Mouse (Mus musculus): ENCODE results near the gene Znrf2. TPM values are rescaled to one million over a fixed set of nuclear protein-coding genes. Genes with fewer than 3 reads are reported as not detected.

The Znrf2 gene
- total and polyA plus RNA-seq, 3 experiments, result 16.1 to 21.3 TPM; not detected in 1

DNA sequence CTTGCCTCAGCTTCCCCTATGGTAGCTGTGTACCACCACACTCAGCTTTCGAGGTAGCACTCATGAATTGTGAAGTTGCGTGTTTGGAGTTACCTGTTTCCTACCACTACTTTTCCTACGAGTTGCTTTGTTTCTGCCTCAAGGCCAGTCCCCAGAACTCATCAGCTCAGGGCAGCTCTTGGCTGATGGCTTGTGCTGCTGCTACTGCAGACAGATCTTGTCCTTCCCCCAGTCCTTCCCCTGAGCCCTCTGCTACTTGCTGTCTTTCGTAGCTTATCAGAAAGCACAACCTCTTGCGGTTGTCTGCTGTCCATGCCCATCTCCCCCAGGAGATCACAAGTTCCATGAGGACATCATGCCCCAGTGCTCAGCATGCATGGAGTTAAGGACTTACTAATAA is 29.9 kb upstream of the Znrf2 start:
- peak; percentile 9 for DNase-seq (ENCODE audit: low read depth, low spot score)
- no peaks in the 10 kb centered on the region for H3K79me2 ChIP-seq (ENCODE audit: control insufficient read depth, insufficient read depth, low read length, poor library complexity)
- H3K27me3 ChIP-seq (ENCODE audit: control insufficient read depth in 1 of 2, insufficient read depth in 2 of 2, low read length in 2 of 2), result peaks cover 0 to 2% of the 10 kb centered on the region in 2 experiments; a peak in 2 of 4 replicates
- H3K9ac ChIP-seq (ENCODE audit: control insufficient read depth, low read depth, low read length, poor library complexity, severe bottlenecking), result no peak overlapping the region
- H3K36me3 ChIP-seq (ENCODE audit: control insufficient read depth in 1 of 2, insufficient read depth in 2 of 2, low read length in 2 of 2), result no peaks in the 10 kb centered on the region
- H3K4me3 ChIP-seq (ENCODE audit: control insufficient read depth in 1 of 2, insufficient read depth in 1 of 2, low read depth in 2 of 2, low read length in 2 of 2), result no peak overlapping the region
- no peak for TF ChIP-seq E2F4 (IDR thresholded peaks at IDR 0.05; ENCODE audit: borderline replicate concordance, low read depth, low read length)
- TF ChIP-seq MAFK (IDR thresholded peaks at IDR 0.05; ENCODE audit: borderline replicate concordance, low read depth, low read length), result no peak
- no peak for TF ChIP-seq RAD21 (IDR thresholded peaks at IDR 0.05; ENCODE audit: low read depth, low read length)
- no peak for TF ChIP-seq CTCF (IDR thresholded peaks at IDR 0.05 in 2 of 3, conservative IDR thresholded peaks at IDR 0.05 in 1 of 3; ENCODE audit: control insufficient read depth in 1 of 3, insufficient read depth in 1 of 3, low read depth in 2 of 3, low read length in 3 of 3, poor library complexity in 1 of 3, severe bottlenecking in 1 of 3)
- TF ChIP-seq MAZ (IDR thresholded peaks at IDR 0.05; ENCODE audit: low read depth, low read length), result no peak
- no peak for TF ChIP-seq MEF2A (IDR thresholded peaks at IDR 0.05; ENCODE audit: extremely low read depth, insufficient replicate concordance, low read depth, low read length, poor library complexity, severe bottlenecking)
- no peak for TF ChIP-seq SMC3 (IDR thresholded peaks at IDR 0.05; ENCODE audit: low read depth, low read length)
- TF ChIP-seq TBP (IDR thresholded peaks at IDR 0.05; ENCODE audit: low read depth, low read length), result no peak
- no peaks in the 10 kb centered on the region for H3K4me1 ChIP-seq (ENCODE audit: control insufficient read depth in 1 of 2, insufficient read depth in 2 of 2, low read length in 2 of 2)
- no peaks in the 10 kb centered on the region for H3K9me3 ChIP-seq (replicated peaks; ENCODE audit: insufficient read depth, low read length)
- H3K27ac ChIP-seq (ENCODE audit: control insufficient read depth, low read depth, low read length), result no peak overlapping the region

- H3K79me2 ChIP-seq (ENCODE audit: control insufficient read depth, insufficient read depth, low read length, poor library complexity), result no peaks in the 10 kb centered on the region
- TF ChIP-seq MEF2A (IDR thresholded peaks at IDR 0.05; ENCODE audit: extremely low read depth, insufficient replicate concordance, low read depth, low read length, poor library complexity, severe bottlenecking) (no peak), ETS1 (IDR thresholded peaks at IDR 0.05; ENCODE audit: low read depth, low read length) (no peak), TBP (IDR thresholded peaks at IDR 0.05; ENCODE audit: low read depth, low read length) (no peak), RCOR1 (IDR thresholded peaks at IDR 0.05; ENCODE audit: low read depth, low read length) (no peak), NRF1 (IDR thresholded peaks at IDR 0.05; ENCODE audit: insufficient read depth, low read depth, low read length, poor library complexity, severe bottlenecking) (no peak), CHD1 (IDR thresholded peaks at IDR 0.05; ENCODE audit: low read depth, low read length) (no peak), POLR2A (IDR thresholded peaks at IDR 0.05; ENCODE audit: control insufficient read depth in 1 of 2, insufficient read depth in 1 of 2, low read depth in 1 of 2, low read length in 2 of 2, poor library complexity in 1 of 2) (no peak), TCF12 (IDR thresholded peaks at IDR 0.05; ENCODE audit: low read depth, low read length) (no peak), JUND (IDR thresholded peaks at IDR 0.05; ENCODE audit: low read depth, low read length) (no peak)
These were observed 28.2 kb upstream of the Znrf2 start for GRCm38 (mm10) chr6:54788493-54788892.

More at GRCm38 (mm10) chr6:54788493-54788892, 28.2 kb upstream of the Znrf2 start:
- Histone ChIP-seq H3K27me3 (ENCODE audit: control insufficient read depth in 1 of 2, insufficient read depth in 2 of 2, low read length in 2 of 2) (peaks cover 0 to 2% of the 10 kb centered on the region in 2 experiments; a peak in 2 of 4 replicates), H3K4me3 (ENCODE audit: control insufficient read depth in 1 of 2, insufficient read depth in 1 of 2, low read depth in 2 of 2, low read length in 2 of 2) (no peak overlapping the region), H3K9me3 (replicated peaks; ENCODE audit: insufficient read depth, low read length) (no peaks in the 10 kb centered on the region), H3K27ac (ENCODE audit: control insufficient read depth, low read depth, low read length) (no peak overlapping the region), H3K4me1 (ENCODE audit: control insufficient read depth in 1 of 2, insufficient read depth in 2 of 2, low read length in 2 of 2) (no peaks in the 10 kb centered on the region), H3K9ac (ENCODE audit: control insufficient read depth, low read depth, low read length, poor library complexity, severe bottlenecking) (no peak overlapping the region), H3K36me3 (ENCODE audit: control insufficient read depth in 1 of 2, insufficient read depth in 2 of 2, low read length in 2 of 2) (no peaks in the 10 kb centered on the region)
- DNase-seq (ENCODE audit: low read depth, low spot score), result no peak
